Mouse (Mus musculus): Measurements from ENCODE around the gene Fancc. TPM values are rescaled to one million over a fixed set of nuclear protein-coding genes. Genes with fewer than 3 reads are reported as not detected.

Gene Fancc
- polyA plus RNA-seq, 1 experiment from 2014 or later = 5.2 TPM

DNA sequence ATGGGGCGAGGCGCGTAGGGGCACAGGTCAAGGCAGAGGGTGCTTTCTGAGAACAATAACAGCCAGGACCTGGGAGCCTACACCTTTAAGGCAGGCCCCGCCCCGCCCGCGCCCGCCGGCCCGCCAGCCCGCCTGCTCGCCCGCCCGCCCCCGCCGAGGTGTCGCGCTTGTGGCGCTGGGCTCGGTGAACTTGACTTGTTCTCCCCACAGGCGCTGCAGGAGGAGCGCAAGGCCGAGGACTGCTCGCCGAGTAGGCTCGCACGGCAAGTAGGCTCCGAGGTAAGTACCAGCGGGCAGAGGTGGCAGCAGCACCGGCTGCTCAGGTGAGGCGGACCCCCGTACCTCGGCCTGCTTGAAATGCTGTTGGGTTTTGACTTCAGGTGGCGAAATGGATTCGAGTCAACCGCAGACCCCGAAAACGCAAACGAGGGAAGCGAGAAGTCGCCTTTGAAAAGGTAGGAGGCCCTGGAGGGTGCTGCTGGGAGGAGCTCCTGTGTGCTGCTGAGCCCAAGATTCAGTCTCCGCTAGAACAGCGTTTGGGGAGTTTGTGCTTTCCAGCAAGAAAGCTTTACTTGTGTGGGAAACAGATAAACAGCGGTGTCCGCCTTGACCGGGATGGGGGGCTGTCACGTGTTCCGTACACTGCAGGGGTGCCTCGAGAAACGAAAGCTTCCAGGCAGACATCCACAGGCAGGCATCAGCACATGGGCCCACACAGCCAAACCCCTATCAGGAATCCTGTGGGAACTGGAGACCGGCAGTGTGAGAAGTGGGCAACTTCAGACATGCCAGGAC lies 257.0 kb downstream of the Fancc start:
- DNase-seq (peak; percentile 88), ATAC-seq (peak; percentile 86)
- H3K9me3 ChIP-seq (ENCODE audit: low read length) = no peaks in the 10 kb centered on the region
- H3K36me3 ChIP-seq (replicated peaks; ENCODE audit: insufficient read depth, low read length) = peaks cover 9% of the 10 kb centered on the region
- under 1% methylated on average over 45 of the region's 51 CpGs for WGBS (ENCODE audit: insufficient replicate concordance)
- no peaks in the 10 kb centered on the region for H3K27me3 ChIP-seq (ENCODE audit: insufficient read depth, low read length)
- H3K4me3 ChIP-seq (ENCODE audit: low read depth, low read length) = peak overlapping the region; percentile 84
- peak overlapping the region; percentile 94 for H3K27ac ChIP-seq (ENCODE audit: low read depth)
- H3K4me2 ChIP-seq (ENCODE audit: low read depth, low read length) = peak overlapping the region; percentile 96
- TF ChIP-seq CTCF (IDR thresholded peaks at IDR 0.05; ENCODE audit: low read depth) = no peak
- TF ChIP-seq EP300 (IDR thresholded peaks at IDR 0.05; ENCODE audit: low read depth) = no peak
- peaks cover 35% of the 10 kb centered on the region for H3K4me1 ChIP-seq (ENCODE audit: insufficient read depth)
- peak overlapping the region; percentile 94 for H3K9ac ChIP-seq (replicated peaks)

GRCm38 (mm10) chr13:63239301-63239804 lies 257.7 kb downstream of the Fancc start:
- H3K9me3 ChIP-seq (ENCODE audit: low read length) = no peaks in the 10 kb centered on the region
- DNase-seq (no peak), ATAC-seq (peak; percentile 26)
- H3K27me3 ChIP-seq (ENCODE audit: insufficient read depth, low read length) = no peaks in the 10 kb centered on the region
- peak overlapping the region; percentile 94 for H3K9ac ChIP-seq (replicated peaks)
- TF ChIP-seq CTCF (IDR thresholded peaks at IDR 0.05; ENCODE audit: low read depth) (no peak), EP300 (IDR thresholded peaks at IDR 0.05; ENCODE audit: low read depth) (no peak)
- peak overlapping the region; percentile 84 for H3K4me3 ChIP-seq (ENCODE audit: low read depth, low read length)
- H3K4me1 ChIP-seq (ENCODE audit: insufficient read depth) = peaks cover 35% of the 10 kb centered on the region
- H3K4me2 ChIP-seq (ENCODE audit: low read depth, low read length) = peak overlapping the region; percentile 96
- peaks cover 5% of the 10 kb centered on the region for H3K36me3 ChIP-seq (replicated peaks; ENCODE audit: insufficient read depth, low read length)
- 17% methylated on average over 11 of the region's 11 CpGs for WGBS (ENCODE audit: insufficient replicate concordance)
- H3K27ac ChIP-seq (ENCODE audit: low read depth) = peak overlapping the region; percentile 94

DNA sequence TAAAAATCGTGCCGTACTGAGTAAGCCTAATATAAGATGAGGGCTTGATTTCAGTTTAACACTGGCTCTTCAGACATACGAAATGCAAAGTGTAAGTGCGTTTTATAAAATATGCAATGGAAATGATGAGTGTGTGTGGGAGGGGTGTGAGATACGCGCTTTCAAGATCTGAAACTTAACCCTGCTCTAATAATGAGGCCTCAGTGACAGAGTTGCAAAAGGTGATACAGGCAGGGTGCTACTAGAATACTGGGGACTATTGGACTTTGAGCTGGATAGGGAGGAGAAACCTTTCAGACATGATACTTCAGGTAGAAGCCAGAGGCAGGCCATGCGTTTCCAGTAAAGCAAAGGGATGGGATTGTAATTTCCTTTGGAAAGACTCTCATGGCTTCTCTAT lies 259.0 kb downstream of the Fancc start:
- Histone ChIP-seq H3K4me3 (ENCODE audit: low read depth, low read length) (no peak overlapping the region), H3K9me3 (ENCODE audit: low read length) (no peaks in the 10 kb centered on the region), H3K27me3 (ENCODE audit: insufficient read depth, low read length) (no peaks in the 10 kb centered on the region), H3K4me2 (ENCODE audit: low read depth, low read length) (no peak overlapping the region), H3K9ac (replicated peaks) (no peak overlapping the region), H3K4me1 (ENCODE audit: insufficient read depth) (peaks cover 34% of the 10 kb centered on the region), H3K27ac (ENCODE audit: low read depth) (no peak overlapping the region), H3K36me3 (replicated peaks; ENCODE audit: insufficient read depth, low read length) (peaks cover 4% of the 10 kb centered on the region; the same call in 1 of the 2 replicates)
- WGBS (ENCODE audit: insufficient replicate concordance) = 85% methylated on average over 7 of the region's 7 CpGs
- no peak for DNase-seq
- TF ChIP-seq CTCF (IDR thresholded peaks at IDR 0.05; ENCODE audit: low read depth) (no peak), EP300 (IDR thresholded peaks at IDR 0.05; ENCODE audit: low read depth) (no peak)
- ATAC-seq = no peak

GRCm38 (mm10) chr13:63236159-63236893 lies 260.8 kb downstream of the Fancc start:
- Histone ChIP-seq H3K27ac (ENCODE audit: low read depth) (peak overlapping the region; percentile 20; the same call in 1 of the 2 replicates), H3K9ac (replicated peaks) (no peak overlapping the region), H3K4me2 (ENCODE audit: low read depth, low read length) (no peak overlapping the region), H3K4me1 (ENCODE audit: insufficient read depth) (peaks cover 24% of the 10 kb centered on the region), H3K27me3 (ENCODE audit: insufficient read depth, low read length) (no peaks in the 10 kb centered on the region), H3K36me3 (replicated peaks; ENCODE audit: insufficient read depth, low read length) (no peaks in the 10 kb centered on the region), H3K4me3 (ENCODE audit: low read depth, low read length) (no peak overlapping the region), H3K9me3 (ENCODE audit: low read length) (no peaks in the 10 kb centered on the region)
- no peak for TF ChIP-seq CTCF (IDR thresholded peaks at IDR 0.05; ENCODE audit: low read depth)
- TF ChIP-seq EP300 (IDR thresholded peaks at IDR 0.05; ENCODE audit: low read depth) = no peak
- DNase-seq = no peak
- no peak for ATAC-seq
- 39% methylated on average over 5 of the region's 5 CpGs for WGBS (ENCODE audit: insufficient replicate concordance)

DNA sequence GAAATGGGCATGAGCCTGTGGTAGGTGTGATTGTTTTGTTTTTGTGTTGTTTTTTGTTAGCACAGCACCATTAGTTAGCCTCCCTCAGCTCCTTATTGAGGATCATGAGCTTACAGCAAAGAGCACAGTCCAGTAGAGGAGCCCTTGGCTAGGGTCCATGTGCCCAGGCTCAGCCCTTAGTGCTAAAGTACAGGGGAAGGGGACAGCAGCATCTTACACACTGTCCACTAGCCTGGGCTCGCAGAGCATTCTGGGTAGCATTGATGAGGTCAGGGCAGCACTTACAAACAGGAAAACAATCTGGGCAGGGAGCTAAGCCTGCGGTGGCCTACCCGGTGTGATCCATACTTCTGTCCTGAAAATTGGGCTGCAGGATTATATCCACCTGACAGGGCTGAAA lies 261.5 kb downstream of the Fancc start:
- DNase-seq (no peak), ATAC-seq (peak; percentile 5; the same call in 1 of the 2 replicates)
- Histone ChIP-seq H3K4me3 (ENCODE audit: low read depth, low read length) (no peak overlapping the region), H3K4me1 (ENCODE audit: insufficient read depth) (peaks cover 17% of the 10 kb centered on the region; the same call in 1 of the 2 replicates), H3K9ac (replicated peaks) (no peak overlapping the region), H3K9me3 (ENCODE audit: low read length) (no peaks in the 10 kb centered on the region), H3K27ac (ENCODE audit: low read depth) (peak overlapping the region; percentile 20; the same call in 1 of the 2 replicates), H3K36me3 (replicated peaks; ENCODE audit: insufficient read depth, low read length) (no peaks in the 10 kb centered on the region), H3K27me3 (ENCODE audit: insufficient read depth, low read length) (no peaks in the 10 kb centered on the region), H3K4me2 (ENCODE audit: low read depth, low read length) (no peak overlapping the region)
- WGBS (ENCODE audit: insufficient replicate concordance) = 65% methylated on average over 3 of the region's 3 CpGs
- TF ChIP-seq CTCF (IDR thresholded peaks at IDR 0.05; ENCODE audit: low read depth) (no peak), EP300 (IDR thresholded peaks at IDR 0.05; ENCODE audit: low read depth) (no peak)

MicroRNAs encoded within 50 kb of the gene (microRNA counts, 519-probe panel; counts per million panel counts)
- 5,686 counts per million, percentile 65 among the panel's probes with 10 or more counts for microRNA mmu-miR-23b
- 4,735 counts per million, percentile 54 among the panel's probes with 10 or more counts for microRNA mmu-miR-24
- 2,953 counts per million, percentile 29 among the panel's probes with 10 or more counts for microRNA mmu-miR-27b

Small RNAs within 50 kb of the gene (microRNA-seq; reads per million reads assigned to microRNA genes)
- 23,015 reads per million, percentile 96 among the genes with 10 or more reads in this experiment for gene Mir23b
- not detected for gene Mir24-1
- gene Mir27b = 3,058 reads per million, percentile 82 among the genes with 10 or more reads in this experiment
- not detected for gene Mir3074-1

Other genes with a start within 250 kb of the Fancc start
- 1.8 and 2.5 TPM in 2 replicates for gene Ptch1, start 76.3 kb upstream of the Fancc start, polyA plus RNA-seq (2015; fragmentation: Nextera tagmentation; extraction: Ambion mirVana)